Mouse (Mus musculus): Measurements from ENCODE around the gene Incenp. TPM values are rescaled to one million over a fixed set of nuclear protein-coding genes. Genes with fewer than 3 reads are reported as not detected.
"Not testable (repeated sequence)": the region's sequence is repeated elsewhere in the genome, so short reads cannot be mapped to it uniquely, and the experiment has no call there.

Gene Incenp
- polyA plus RNA-seq, 1 experiment from 2014 or later, result 84.8 TPM

GRCm38 (mm10) chr19:9938156-9938823, 38.9 kb upstream of the Incenp start:
- H3K27me3 ChIP-seq (replicated peaks; ENCODE audit: control insufficient read depth, insufficient read depth, low read length), result no peaks in the 10 kb centered on the region
- H3K9ac ChIP-seq (ENCODE audit: low read length), result no peak overlapping the region
- no peak overlapping the region for H3K4me3 ChIP-seq (ENCODE audit: low read depth, low read length)
- H3K36me3 ChIP-seq (ENCODE audit: control insufficient read depth, insufficient read depth, low read length), result no peaks in the 10 kb centered on the region
- H3K4me1 ChIP-seq (replicated peaks; ENCODE audit: control insufficient read depth, insufficient read depth, low read length), result no peaks in the 10 kb centered on the region; the same call in 1 of the 2 replicates
- H3K9me3 ChIP-seq (ENCODE audit: control insufficient read depth, low read length), result no peaks in the 10 kb centered on the region
- no peak for DNase-seq (ENCODE audit: low spot score)
- 71% methylated on average over 6 of the region's 6 CpGs for WGBS
- no peak overlapping the region for H3K27ac ChIP-seq (ENCODE audit: low read depth)
- no peak for ATAC-seq (replicated peaks; ENCODE audit: low FRiP score, low TSS enrichment, low read depth)
- no peak overlapping the region for H3K4me2 ChIP-seq (ENCODE audit: low read length)

- WGBS, result 61% methylated on average over 5 of the region's 5 CpGs
- H3K9ac ChIP-seq (ENCODE audit: low read length), result no peak overlapping the region
- H3K4me1 ChIP-seq (replicated peaks; ENCODE audit: control insufficient read depth, insufficient read depth, low read length), result no peaks in the 10 kb centered on the region; the same call in 1 of the 2 replicates
- ATAC-seq (replicated peaks; ENCODE audit: low FRiP score, low TSS enrichment, low read depth) (no peak), DNase-seq (ENCODE audit: low spot score) (no peak)
- H3K27me3 ChIP-seq (replicated peaks; ENCODE audit: control insufficient read depth, insufficient read depth, low read length), result no peaks in the 10 kb centered on the region
- H3K4me3 ChIP-seq (ENCODE audit: low read depth, low read length), result no peak overlapping the region
- H3K9me3 ChIP-seq (ENCODE audit: control insufficient read depth, low read length), result no peaks in the 10 kb centered on the region
- H3K4me2 ChIP-seq (ENCODE audit: low read length), result no peak overlapping the region
- H3K27ac ChIP-seq (ENCODE audit: low read depth), result no peak overlapping the region
- no peaks in the 10 kb centered on the region for H3K36me3 ChIP-seq (ENCODE audit: control insufficient read depth, insufficient read depth, low read length)
These were observed 38.1 kb upstream of the Incenp start for GRCm38 (mm10) chr19:9937428-9937827.

- ATAC-seq (replicated peaks; ENCODE audit: low FRiP score, low TSS enrichment, low read depth) (no peak), DNase-seq (ENCODE audit: low spot score) (no peak)
- Histone ChIP-seq H3K4me1 (replicated peaks; ENCODE audit: control insufficient read depth, insufficient read depth, low read length) (no peaks in the 10 kb centered on the region; the same call in 1 of the 2 replicates), H3K27me3 (replicated peaks; ENCODE audit: control insufficient read depth, insufficient read depth, low read length) (no peaks in the 10 kb centered on the region), H3K27ac (ENCODE audit: low read depth) (no peak overlapping the region), H3K36me3 (ENCODE audit: control insufficient read depth, insufficient read depth, low read length) (no peaks in the 10 kb centered on the region), H3K4me2 (ENCODE audit: low read length) (no peak overlapping the region), H3K4me3 (ENCODE audit: low read depth, low read length) (no peak overlapping the region), H3K9ac (ENCODE audit: low read length) (no peak overlapping the region), H3K9me3 (ENCODE audit: control insufficient read depth, low read length) (no peaks in the 10 kb centered on the region)
- 79% methylated on average over 5 of the region's 5 CpGs for WGBS
These were observed 37.2 kb upstream of the Incenp start for GRCm38 (mm10) chr19:9936579-9936978.

- no peak overlapping the region for H3K27ac ChIP-seq (ENCODE audit: low read depth)
- WGBS, result 52% methylated on average over 2 of the region's 2 CpGs
- ATAC-seq (replicated peaks; ENCODE audit: low FRiP score, low TSS enrichment, low read depth) (no peak), DNase-seq (ENCODE audit: low spot score) (no peak)
- H3K9me3 ChIP-seq (ENCODE audit: control insufficient read depth, low read length), result no peaks in the 10 kb centered on the region
- no peaks in the 10 kb centered on the region; the same call in 1 of the 2 replicates for H3K4me1 ChIP-seq (replicated peaks; ENCODE audit: control insufficient read depth, insufficient read depth, low read length)
- no peaks in the 10 kb centered on the region for H3K36me3 ChIP-seq (ENCODE audit: control insufficient read depth, insufficient read depth, low read length)
- no peak overlapping the region for H3K9ac ChIP-seq (ENCODE audit: low read length)
- H3K4me3 ChIP-seq (ENCODE audit: low read depth, low read length), result no peak overlapping the region
- no peak overlapping the region for H3K4me2 ChIP-seq (ENCODE audit: low read length)
- H3K27me3 ChIP-seq (replicated peaks; ENCODE audit: control insufficient read depth, insufficient read depth, low read length), result no peaks in the 10 kb centered on the region
These were observed 34.6 kb upstream of the Incenp start for GRCm38 (mm10) chr19:9933908-9934307.

GRCm38 (mm10) chr19:9931167-9931607, 31.8 kb upstream of the Incenp start:
- DNase-seq (ENCODE audit: low spot score); H3K4me3 ChIP-seq (ENCODE audit: low read depth, low read length); H3K36me3 ChIP-seq (ENCODE audit: control insufficient read depth, insufficient read depth, low read length); H3K27ac ChIP-seq (ENCODE audit: low read depth); H3K27me3 ChIP-seq (replicated peaks; ENCODE audit: control insufficient read depth, insufficient read depth, low read length); H3K4me2 ChIP-seq (ENCODE audit: low read length); H3K4me1 ChIP-seq (replicated peaks; ENCODE audit: control insufficient read depth, insufficient read depth, low read length); ATAC-seq (replicated peaks; ENCODE audit: low FRiP score, low TSS enrichment, low read depth); H3K9me3 ChIP-seq (ENCODE audit: control insufficient read depth, low read length); H3K9ac ChIP-seq (ENCODE audit: low read length): not testable (repeated sequence)
- 70% methylated on average over 2 of the region's 2 CpGs for WGBS

GRCm38 (mm10) chr19:9928089-9928488, 28.7 kb upstream of the Incenp start:
- Histone ChIP-seq H3K4me1 (replicated peaks; ENCODE audit: control insufficient read depth, insufficient read depth, low read length) (0 out of 2 replicates have a peak, but pooled peaks cover 4% of the 10 kb centered on the region), H3K9ac (ENCODE audit: low read length) (no peak overlapping the region), H3K36me3 (ENCODE audit: control insufficient read depth, insufficient read depth, low read length) (no peaks in the 10 kb centered on the region), H3K27ac (ENCODE audit: low read depth) (no peak overlapping the region), H3K27me3 (replicated peaks; ENCODE audit: control insufficient read depth, insufficient read depth, low read length) (no peaks in the 10 kb centered on the region), H3K9me3 (ENCODE audit: control insufficient read depth, low read length) (no peaks in the 10 kb centered on the region), H3K4me3 (ENCODE audit: low read depth, low read length) (no peak overlapping the region), H3K4me2 (ENCODE audit: low read length) (no peak overlapping the region)
- WGBS, result 75% methylated on average over 9 of the region's 9 CpGs
- DNase-seq (ENCODE audit: low spot score) (no peak), ATAC-seq (replicated peaks; ENCODE audit: low FRiP score, low TSS enrichment, low read depth) (no peak)

GRCm38 (mm10) chr19:9924769-9925272, 25.5 kb upstream of the Incenp start:
- H3K36me3 ChIP-seq (ENCODE audit: control insufficient read depth, insufficient read depth, low read length), result no peaks in the 10 kb centered on the region
- no peak overlapping the region for H3K27ac ChIP-seq (ENCODE audit: low read depth)
- H3K9ac ChIP-seq (ENCODE audit: low read length), result no peak overlapping the region
- ATAC-seq (replicated peaks; ENCODE audit: low FRiP score, low TSS enrichment, low read depth) (no peak), DNase-seq (ENCODE audit: low spot score) (peak; percentile 40)
- 0 out of 2 replicates have a peak, but pooled peaks cover 4% of the 10 kb centered on the region for H3K4me1 ChIP-seq (replicated peaks; ENCODE audit: control insufficient read depth, insufficient read depth, low read length)
- no peaks in the 10 kb centered on the region for H3K27me3 ChIP-seq (replicated peaks; ENCODE audit: control insufficient read depth, insufficient read depth, low read length)
- WGBS, result 59% methylated on average over 8 of the region's 8 CpGs
- H3K9me3 ChIP-seq (ENCODE audit: control insufficient read depth, low read length), result no peaks in the 10 kb centered on the region
- H3K4me2 ChIP-seq (ENCODE audit: low read length), result no peak overlapping the region
- H3K4me3 ChIP-seq (ENCODE audit: low read depth, low read length), result no peak overlapping the region

- DNase-seq (ENCODE audit: low spot score) (peak; percentile 48), ATAC-seq (replicated peaks; ENCODE audit: low FRiP score, low TSS enrichment, low read depth) (no peak)
- Histone ChIP-seq H3K27me3 (replicated peaks; ENCODE audit: control insufficient read depth, insufficient read depth, low read length) (no peaks in the 10 kb centered on the region), H3K9me3 (ENCODE audit: control insufficient read depth, low read length) (no peaks in the 10 kb centered on the region), H3K4me1 (replicated peaks; ENCODE audit: control insufficient read depth, insufficient read depth, low read length) (0 out of 2 replicates have a peak, but pooled peaks cover 4% of the 10 kb centered on the region), H3K4me2 (ENCODE audit: low read length) (no peak overlapping the region), H3K9ac (ENCODE audit: low read length) (no peak overlapping the region), H3K36me3 (ENCODE audit: control insufficient read depth, insufficient read depth, low read length) (no peaks in the 10 kb centered on the region), H3K4me3 (ENCODE audit: low read depth, low read length) (no peak overlapping the region), H3K27ac (ENCODE audit: low read depth) (no peak overlapping the region)
- WGBS, result 43% methylated on average over 13 of the region's 13 CpGs
These were observed 24.9 kb upstream of the Incenp start for GRCm38 (mm10) chr19:9924034-9924768.
